Comparison of ENCODE assay signal across 25 mouse cellular contexts in genomic region chr17:80760344-80761145, GRCm38 (mm10). TPM values are rescaled to one million over a fixed set of nuclear protein-coding genes. Genes with fewer than 3 reads are reported as not detected.
DNase-seq lines count a peak whose midpoint lies in the region; ATAC-seq and TF ChIP-seq lines count a peak whose summit lies in the region.
"Had no signal": no experiment of that assay in that cellular context is flagged by ENCODE, and none has a peak within 500 bp of the region (broad histone marks: within the 10 kb centered on the region; RNA-seq: fewer than 3 reads in every experiment).

No protein-coding gene starts in this region.

- no peak overlapping the region for H3K4me3 ChIP-seq in left cerebral cortex, adult 2 months
- peak overlapping the region; percentile 35 for H3K4me3 ChIP-seq in E14TG2a.4 (replicated peaks; ENCODE audit: low read length)
- H3K4me3 ChIP-seq in liver, postnatal 0 days (ENCODE audit: low read depth, low read length), result no peak overlapping the region
- no peak overlapping the region for H3K4me3 ChIP-seq in hindbrain, embryonic 13.5 days
- H3K4me3 ChIP-seq: embryonic facial prominence, embryonic 15.5 days; hindbrain, embryonic 15.5 days; limb, embryonic 10.5 days had no signal

- 0 out of 2 replicates have a peak overlapping the region, but pooled peaks have one; percentile 24 for H3K4me2 ChIP-seq in liver, postnatal 0 days (ENCODE audit: low read depth, low read length)
- H3K4me2 ChIP-seq in hindbrain, embryonic 13.5 days, result no peak overlapping the region
- H3K4me2 ChIP-seq: embryonic facial prominence, embryonic 15.5 days; hindbrain, embryonic 15.5 days had no signal

- H3K36me3 ChIP-seq in E14TG2a.4 (ENCODE audit: insufficient read depth, low read length), result no peaks in the 10 kb centered on the region
- no peaks in the 10 kb centered on the region for H3K36me3 ChIP-seq in liver, postnatal 0 days (replicated peaks; ENCODE audit: insufficient read depth, low read length)
- no peaks in the 10 kb centered on the region for H3K36me3 ChIP-seq in hindbrain, embryonic 13.5 days
- H3K36me3 ChIP-seq: embryonic facial prominence, embryonic 15.5 days; G1E; hindbrain, embryonic 15.5 days; limb, embryonic 10.5 days had no signal

- no peak for DNase-seq in frontal cortex, postnatal 25 days (ENCODE audit: low spot score in 2 of 2)
- DNase-seq in left cerebral cortex, adult 2 months (ENCODE audit: extremely low spot score in 1 of 2, low spot score in 2 of 2), result no peak
- no peak for DNase-seq in left cerebral cortex, adult 11 months (ENCODE audit: low spot score)
- peak; percentile 60 for DNase-seq in liver, postnatal 0 days
- no peak for DNase-seq in testis, postnatal 14 days (ENCODE audit: low spot score)
- DNase-seq: adrenal gland, postnatal 25 days; cerebellum, adult 18-20 months; cerebellum, postnatal 36 days; forebrain, postnatal 0 days; heart, postnatal 36 days; kidney, postnatal 10 days; lung, adult 2 months; lung, postnatal 4 days; retina, postnatal 1 day; thymus, adult 2 months had no signal

- peak; percentile 89 for ATAC-seq in frontal cortex, adult (ENCODE audit: low TSS enrichment)
- ATAC-seq in liver, postnatal 0 days, result peak; percentile 98
- no peak for ATAC-seq in hindbrain, embryonic 13.5 days (ENCODE audit: low FRiP score)
- ATAC-seq: activated CD4-positive, CD25-positive, alpha-beta regulatory T cell, adult 4 months; CD4-positive, CD25-positive, alpha-beta regulatory T cell, adult 4 months; forebrain, postnatal 0 days; intestine, embryonic 16.5 days had no signal

- H3K9me3 ChIP-seq in E14TG2a.4 (ENCODE audit: low read length), result no peaks in the 10 kb centered on the region
- H3K9me3 ChIP-seq in liver, postnatal 0 days (ENCODE audit: low read length), result no peaks in the 10 kb centered on the region
- no peaks in the 10 kb centered on the region for H3K9me3 ChIP-seq in hindbrain, embryonic 13.5 days
- H3K9me3 ChIP-seq: embryonic facial prominence, embryonic 15.5 days; hindbrain, embryonic 15.5 days; limb, embryonic 10.5 days had no signal

- no peak for TF ChIP-seq CTCF in left cerebral cortex, adult 2 months (IDR thresholded peaks at IDR 0.05)
- no peak for TF ChIP-seq CTCF in E14TG2a.4 (conservative IDR thresholded peaks at IDR 0.05; ENCODE audit: low read length)
- TF ChIP-seq CTCF in liver, postnatal 0 days (IDR thresholded peaks at IDR 0.05; ENCODE audit: low read depth), result no peak

- peaks cover 32% of the 10 kb centered on the region for H3K4me1 ChIP-seq in E14TG2a.4 (replicated peaks; ENCODE audit: low read depth, low read length)
- no peaks in the 10 kb centered on the region for H3K4me1 ChIP-seq in liver, postnatal 0 days (ENCODE audit: insufficient read depth)
- no peaks in the 10 kb centered on the region for H3K4me1 ChIP-seq in hindbrain, embryonic 13.5 days (replicated peaks)
- H3K4me1 ChIP-seq: hindbrain, embryonic 15.5 days had no signal

- H3K27ac ChIP-seq in left cerebral cortex, adult 2 months, result peak overlapping the region; percentile 64
- peak overlapping the region; percentile 78 for H3K27ac ChIP-seq in liver, postnatal 0 days (ENCODE audit: low read depth)
- no peak overlapping the region for H3K27ac ChIP-seq in hindbrain, embryonic 13.5 days
- H3K27ac ChIP-seq: embryonic facial prominence, embryonic 15.5 days; hindbrain, embryonic 15.5 days; limb, embryonic 10.5 days had no signal

- WGBS in liver, postnatal 0 days (ENCODE audit: insufficient replicate concordance), result 73% methylated on average over 16 of the region's 16 CpGs
- 94% methylated on average over 16 of the region's 16 CpGs for WGBS in hindbrain, embryonic 13.5 days

- H3K27me3 ChIP-seq in E14TG2a.4 (ENCODE audit: insufficient read depth, low read length), result no peaks in the 10 kb centered on the region
- no peaks in the 10 kb centered on the region for H3K27me3 ChIP-seq in liver, postnatal 0 days (ENCODE audit: insufficient read depth, low read length)
- no peaks in the 10 kb centered on the region for H3K27me3 ChIP-seq in hindbrain, embryonic 13.5 days
- H3K27me3 ChIP-seq: embryonic facial prominence, embryonic 15.5 days; hindbrain, embryonic 15.5 days had no signal

- intact Hi-C loops in left cerebral cortex, adult 2 months (cut with DNase I), result loop anchor here (1.0 kb wide), 1 partner anchor 41 kb away; no protein-coding TSS in a partner anchor

- peak; percentile 54; the same call in 1 of the 2 replicates for TF ChIP-seq EP300 in liver, postnatal 0 days (IDR thresholded peaks at IDR 0.05; ENCODE audit: low read depth)

- H3K9ac ChIP-seq in liver, postnatal 0 days (replicated peaks), result no peak overlapping the region
- no peak overlapping the region for H3K9ac ChIP-seq in hindbrain, embryonic 13.5 days
- H3K9ac ChIP-seq: embryonic facial prominence, embryonic 15.5 days; forebrain, postnatal 0 days; hindbrain, embryonic 15.5 days had no signal

RNA-seq across cellular contexts. Expression of gene Map4k3, which starts 32.3 kb away (rescaled TPM):
- total RNA-seq in left cerebral cortex, adult 2 months (2021), result 10 to 100 TPM; 75.0 TPM
- polyA plus RNA-seq in liver, postnatal 0 days (2015; fragmentation: Nextera tagmentation; extraction: Ambion mirVana), result 5.5 and 5.9 TPM in 2 replicates
- polyA plus RNA-seq in hindbrain, embryonic 13.5 days (2015; fragmentation: Nextera tagmentation; extraction: Ambion mirVana), result 22.3 and 24.1 TPM in 2 replicates
- polyA plus RNA-seq: G1E had no signal
